Mouse (Mus musculus) hindbrain, postnatal 0 days (tissue): ENCODE measurements around the gene Gm21972. TPM values are rescaled to one million over a fixed set of nuclear protein-coding genes. Genes with fewer than 3 reads are reported as not detected.

Experiments
- ATAC-seq: fragments of 200-750 bp; cut with Nextera tagmentation; 2 replicates; pipeline ENCODE4 v1.8.0; 2017; ENCODE audit warnings: mild to moderate bottlenecking, moderate TSS enrichment, moderate library complexity
- DNase-seq: peaks from one replicate; pipeline ENCODE4 v3.0.0-alpha.2; 2015; ENCODE audit warnings: low spot score
- H3K27ac ChIP-seq: fragments of 300-500 bp; sonication (generic); 2 replicates; pipeline ENCODE4 v1.5.1; 2014; ENCODE audit warnings: mild to moderate bottlenecking
- H3K27me3 ChIP-seq: fragments of 300-500 bp; sonication (generic); 2 replicates; pipeline ENCODE4 v1.6.1; 2014; ENCODE audit warnings: low read length, mixed read lengths; ENCODE audit not compliant: insufficient read depth
- H3K36me3 ChIP-seq: fragments of 300-500 bp; sonication (generic); 2 replicates; pipeline ENCODE4 v1.6.1; 2014; ENCODE audit warnings: low read length, mixed read lengths; ENCODE audit not compliant: insufficient read depth
- H3K4me1 ChIP-seq: fragments of 300-500 bp; sonication (generic); 2 replicates; pipeline ENCODE4 v1.6.1; 2014; ENCODE audit warnings: antibody characterized with exemption, low read length, mixed read lengths; ENCODE audit not compliant: insufficient read depth
- H3K4me2 ChIP-seq: fragments of 300-500 bp; sonication (generic); 2 replicates; pipeline ENCODE4 v1.6.1; 2014; ENCODE audit warnings: low read depth, mild to moderate bottlenecking, low read length, moderate library complexity, mixed read lengths
- H3K4me3 ChIP-seq: fragments of 300-500 bp; sonication (generic); 2 replicates; pipeline ENCODE4 v1.5.1; 2014; ENCODE audit warnings: low read length
- H3K9ac ChIP-seq: fragments of 300-500 bp; sonication (generic); replicated peaks from 2 replicates; pipeline ENCODE4 v1.6.1; 2014; ENCODE audit warnings: mild to moderate bottlenecking, low read length, moderate library complexity, mixed read lengths
- H3K9me3 ChIP-seq: fragments of 300-500 bp; sonication (generic); 2 replicates; pipeline ENCODE4 v1.6.1; 2016; ENCODE audit warnings: low read length, mixed read lengths
- CTCF ChIP-seq: IDR thresholded peaks from 2 replicates; pipeline ENCODE4 v1.5.1; 2016; ENCODE audit warnings: antibody characterized with exemption, control low read depth, low read depth
- WGBS: fragments of 180-500 bp; shearing (Covaris S2); extraction: QIAGEN DNeasy Blood & Tissue Kit; methylation state at CpG from one replicate; pipeline ENCODE4 v1.1.7; 2014; 5-methylcytosine and 5-hydroxymethylcytosine counted together
- polyA plus RNA-seq: library from polyadenylated mRNA; unstranded; fragments of >200 nt; fragmentation: Nextera tagmentation; extraction: Ambion mirVana; gene quantifications from 2 replicates; pipeline ENCODE4 v1.2.1, GENCODE M21; 2015
- total RNA-seq: library from RNA; depleted of rRNA; stranded (reverse); fragments of >200 nt; gene quantifications from 2 replicates; pipeline ENCODE4 v1.2.3, GENCODE M21; 2014

Gene Gm21972
- total and polyA plus RNA-seq, 2 experiments from 2014 or later = 0.29 to 5.2 TPM

GRCm38 (mm10) chr1:86156595-86156994, 23.2 kb downstream of the Gm21972 start:
- H3K9ac ChIP-seq = no peak overlapping the region
- 0 out of 2 replicates have a peak, but pooled peaks cover 7% of the 10 kb centered on the region for H3K4me1 ChIP-seq
- TF ChIP-seq CTCF = no peak
- no peak overlapping the region for H3K4me3 ChIP-seq
- DNase-seq = no peak
- no peak overlapping the region for H3K27ac ChIP-seq
- no peak for ATAC-seq
- no peaks in the 10 kb centered on the region for H3K9me3 ChIP-seq
- H3K36me3 ChIP-seq = peaks cover 27% of the 10 kb centered on the region
- no peak overlapping the region for H3K4me2 ChIP-seq
- WGBS = 91% methylated on average over 6 of the region's 6 CpGs
- no peaks in the 10 kb centered on the region for H3K27me3 ChIP-seq

GRCm38 (mm10) chr1:86160059-86160458, 26.6 kb downstream of the Gm21972 start:
- Histone ChIP-seq H3K9me3 (no peaks in the 10 kb centered on the region), H3K27ac (no peak overlapping the region), H3K36me3 (peaks cover 48% of the 10 kb centered on the region), H3K4me2 (no peak overlapping the region), H3K4me3 (no peak overlapping the region), H3K27me3 (no peaks in the 10 kb centered on the region), H3K4me1 (0 out of 2 replicates have a peak, but pooled peaks cover 2% of the 10 kb centered on the region), H3K9ac (no peak overlapping the region)
- whole genome bisulfite sequencing = 95% methylated on average over 6 of the region's 6 CpGs
- ATAC-seq (no peak), DNase-seq (no peak)
- TF ChIP-seq CTCF = no peak

- Histone ChIP-seq H3K9ac (no peak overlapping the region), H3K4me2 (no peak overlapping the region)
- no peak for DNase-seq
Measured at GRCm38 (mm10) chr1:86160479-86160878, 27.0 kb downstream of the Gm21972 start.

GRCm38 (mm10) chr1:86161061-86161460, 27.6 kb downstream of the Gm21972 start:
- ATAC-seq (no peak), DNase-seq (no peak)
- Histone ChIP-seq H3K9me3 (no peaks in the 10 kb centered on the region), H3K4me1 (0 out of 2 replicates have a peak, but pooled peaks cover 2% of the 10 kb centered on the region), H3K4me2 (no peak overlapping the region), H3K27me3 (no peaks in the 10 kb centered on the region), H3K4me3 (no peak overlapping the region), H3K36me3 (peaks cover 56% of the 10 kb centered on the region), H3K9ac (no peak overlapping the region), H3K27ac (no peak overlapping the region)
- TF ChIP-seq CTCF = no peak
- 96% methylated on average over 5 of the region's 5 CpGs for WGBS

More at GRCm38 (mm10) chr1:86160479-86160878, 27.0 kb downstream of the Gm21972 start:
- 96% methylated on average over 5 of the region's 5 CpGs for WGBS
- H3K4me3 ChIP-seq = no peak overlapping the region
- no peaks in the 10 kb centered on the region for H3K9me3 ChIP-seq
- ATAC-seq = no peak
- H3K36me3 ChIP-seq = peaks cover 51% of the 10 kb centered on the region
- H3K4me1 ChIP-seq = 0 out of 2 replicates have a peak, but pooled peaks cover 2% of the 10 kb centered on the region
- no peaks in the 10 kb centered on the region for H3K27me3 ChIP-seq
- no peak for TF ChIP-seq CTCF
- no peak overlapping the region for H3K27ac ChIP-seq

DNA sequence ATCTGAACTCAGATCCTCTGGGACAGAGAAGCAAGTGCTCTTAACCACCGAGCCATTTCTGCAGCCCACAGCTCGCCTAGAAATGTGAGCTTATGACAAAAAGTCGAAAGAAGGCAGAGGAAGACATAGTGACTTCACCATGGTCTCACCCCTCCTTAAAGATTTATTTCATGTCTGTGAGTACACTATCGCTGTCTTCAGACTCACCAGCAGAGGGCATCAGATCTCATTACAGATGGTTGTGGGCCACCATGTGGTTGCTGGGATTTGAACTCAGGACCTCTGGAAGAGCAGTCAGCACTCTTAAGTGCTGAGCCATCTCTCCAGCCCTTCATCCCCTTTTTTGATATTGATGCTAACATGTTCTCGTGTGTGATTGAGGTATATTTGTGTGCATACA, 41.2 kb downstream of the Gm21972 start:
- H3K9me3 ChIP-seq = no peaks in the 10 kb centered on the region

DNA sequence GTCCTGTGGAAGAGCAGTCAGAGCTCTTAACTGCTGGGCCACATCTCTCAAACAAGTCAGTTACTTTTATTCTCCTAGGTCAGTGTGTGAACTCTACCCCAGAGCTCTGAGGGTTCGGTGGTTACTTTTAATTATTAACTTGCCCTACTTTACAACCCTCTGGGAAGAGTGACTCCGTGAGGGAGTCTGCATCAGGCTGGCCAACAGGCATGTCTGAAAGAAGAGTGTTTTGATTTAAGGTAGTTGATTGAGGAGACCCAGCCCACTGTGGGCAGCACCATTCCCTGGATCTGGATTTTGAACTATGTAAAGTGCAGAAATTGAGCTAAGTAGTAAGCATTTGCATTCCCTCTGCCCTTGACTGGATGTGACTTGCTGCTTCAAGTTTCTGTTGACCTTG, 42.6 kb downstream of the Gm21972 start:
- 65% methylated on average over 2 of the region's 2 CpGs for WGBS
- no peak for TF ChIP-seq CTCF
- no peak for DNase-seq
- Histone ChIP-seq H3K36me3 (peaks cover 27% of the 10 kb centered on the region; the same call in 1 of the 2 replicates), H3K9me3 (no peaks in the 10 kb centered on the region), H3K9ac (no peak overlapping the region), H3K4me2 (no peak overlapping the region), H3K4me1 (no peaks in the 10 kb centered on the region), H3K27me3 (no peaks in the 10 kb centered on the region), H3K27ac (no peak overlapping the region), H3K4me3 (no peak overlapping the region)
- ATAC-seq = no peak

More for the DNA sequence above, 41.2 kb downstream of the Gm21972 start:
- Histone ChIP-seq H3K4me1 (no peaks in the 10 kb centered on the region), H3K4me2 (no peak overlapping the region), H3K27ac (no peak overlapping the region), H3K9ac (no peak overlapping the region), H3K4me3 (no peak overlapping the region), H3K27me3 (no peaks in the 10 kb centered on the region), H3K36me3 (peaks cover 30% of the 10 kb centered on the region; the same call in 1 of the 2 replicates)
- WGBS = 96% methylated on average over 5 of the region's 5 CpGs
- ATAC-seq (no peak), DNase-seq (no peak)
- peak; percentile 27 for TF ChIP-seq CTCF

DNA sequence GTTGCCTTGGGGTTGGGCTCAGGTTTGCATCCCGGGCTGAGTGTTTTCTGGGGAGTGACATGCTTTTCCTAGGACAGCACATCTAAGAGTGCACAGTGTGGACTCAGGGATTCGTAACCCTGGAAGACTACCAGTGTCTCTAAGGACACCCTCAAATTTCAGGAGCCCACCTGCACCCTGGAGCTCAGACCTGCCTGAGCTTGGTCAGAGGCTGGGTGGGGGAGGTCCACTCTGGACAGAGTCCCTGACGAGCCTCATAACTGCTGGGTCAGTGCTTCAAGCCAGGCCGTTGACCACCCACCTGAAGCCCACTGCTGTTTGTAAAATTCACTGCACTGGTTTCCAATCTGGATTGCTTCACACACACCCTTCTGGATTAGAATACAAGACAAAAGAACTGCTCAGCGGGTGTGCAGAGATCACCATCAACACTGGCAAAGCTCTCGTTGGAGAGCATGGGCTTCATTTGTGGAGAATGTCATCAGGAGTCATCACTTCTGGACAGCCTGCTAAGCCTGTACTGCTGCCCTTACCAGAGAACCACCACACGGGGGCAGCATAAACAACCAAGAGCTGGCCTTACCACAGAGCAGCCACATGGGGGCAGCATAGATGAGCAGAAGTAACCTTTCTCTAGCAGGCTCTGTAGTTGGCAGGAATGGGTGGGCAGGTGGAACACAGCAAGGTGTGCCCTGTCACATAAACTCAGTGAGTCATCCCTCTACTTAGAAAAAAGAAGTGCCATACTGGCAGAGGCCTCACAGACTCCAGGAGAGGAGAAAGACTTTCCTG, 45.2 kb downstream of the Gm21972 start:
- 44% methylated on average over 7 of the region's 7 CpGs for WGBS

More for the DNA sequence above, 45.2 kb downstream of the Gm21972 start:
- no peaks in the 10 kb centered on the region for H3K27me3 ChIP-seq
- no peaks in the 10 kb centered on the region for H3K4me1 ChIP-seq
- H3K4me3 ChIP-seq = no peak overlapping the region
- peaks cover 24% of the 10 kb centered on the region; the same call in 1 of the 2 replicates for H3K36me3 ChIP-seq
- H3K4me2 ChIP-seq = no peak overlapping the region
- TF ChIP-seq CTCF = peak; percentile 100
- H3K9me3 ChIP-seq = no peaks in the 10 kb centered on the region
- DNase-seq (peak; percentile 89), ATAC-seq (peak; percentile 83)
- H3K27ac ChIP-seq = no peak overlapping the region; the same call in 1 of the 2 replicates
- H3K9ac ChIP-seq = no peak overlapping the region
